Mouse (Mus musculus) liver, postnatal 0 days (tissue): ENCODE results near the gene Psmd9.

ENCODE experiments used
- CTCF ChIP-seq: sonication (generic); IDR thresholded peaks from 2 replicates; pipeline ENCODE4 v1.5.1; 2016; ENCODE audit warnings: antibody characterized with exemption, low read depth
- EP300 ChIP-seq: IDR thresholded peaks from 2 replicates; pipeline ENCODE4 v1.6.1; 2016; ENCODE audit warnings: antibody characterized with exemption, low read depth, mild to moderate bottlenecking

- TF ChIP-seq CTCF: no peak
- TF ChIP-seq EP300: no peak
Measured at GRCm38 (mm10) chr5:123190912-123191311, 21.7 kb downstream of the Psmd9 start.
